Mouse (Mus musculus) B cell, adult 2 months (primary cell): ENCODE measurements around the gene Gm21828.
"Not testable (repeated sequence)": the region's sequence is repeated elsewhere in the genome, so short reads cannot be mapped to it uniquely, and the experiment has no call there.

ENCODE experiments used
- DNase-seq, 2 experiments: peaks; one replicate each; pipeline ENCODE4 v3.0.0; 2022

The Gm21828 gene

DNA sequence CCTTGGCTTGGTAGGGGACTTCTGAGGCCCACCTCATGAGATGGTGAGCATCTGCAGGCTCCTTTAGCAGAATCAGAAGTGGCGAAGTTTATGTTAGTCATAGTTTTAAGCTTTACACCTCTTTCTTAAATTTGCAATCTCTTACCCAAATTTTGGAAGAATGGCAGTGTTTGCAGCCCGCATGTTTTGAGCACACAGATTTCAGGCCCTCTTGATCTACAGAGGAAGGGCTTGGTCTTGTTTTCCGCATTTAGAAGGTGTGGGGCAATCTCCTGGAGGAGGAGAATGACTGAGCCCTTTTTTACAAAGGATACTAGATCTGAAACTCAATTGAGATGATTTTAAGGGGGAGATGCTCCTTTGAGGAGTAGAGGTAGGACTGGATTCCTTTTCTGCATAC is at the start of gene Gm21828:
TSS of gene Gm21828 (minus strand) at position 101 of the 400 bp plus-strand sequence.
- DNase-seq = not testable (repeated sequence)

DNA sequence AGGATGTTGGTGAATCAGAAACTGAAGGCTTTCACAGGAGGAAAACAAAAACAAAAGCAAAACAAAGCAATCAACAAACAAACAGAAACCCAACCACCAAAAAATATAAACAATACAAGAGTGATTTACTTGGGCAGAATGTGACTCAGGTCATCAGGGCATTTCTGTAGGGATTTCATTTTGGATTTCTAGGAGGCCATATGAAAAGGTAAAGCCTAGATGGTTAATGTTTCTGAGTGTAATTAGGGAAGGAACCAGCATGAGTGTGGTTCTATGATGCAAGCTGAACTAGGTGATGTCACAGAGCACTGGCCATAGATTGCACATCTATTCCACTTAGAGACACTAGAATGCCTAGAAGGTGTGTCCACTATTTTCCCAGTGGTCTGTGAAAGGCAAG is 28.4 kb upstream of the Gm21828 start, which contains the start of the genes Gm21440 and Gm21454:
TSS of gene Gm21440 (plus strand) at position 301 of the 400 bp plus-strand sequence.
TSS of gene Gm21454 (plus strand) at position 352 of the 400 bp plus-strand sequence.
- not testable (repeated sequence) for DNase-seq
